Mouse (Mus musculus) hindbrain, embryonic 11.5 days (tissue): Measurements from ENCODE around the gene Hoxc4. TPM values are rescaled to one million over a fixed set of nuclear protein-coding genes. Genes with fewer than 3 reads are reported as not detected.

Experiments used
- ATAC-seq: fragments of 200-750 bp; cut with Nextera tagmentation; 2 replicates; pipeline ENCODE4 v1.8.0; 2017; ENCODE audit warnings: mild to moderate bottlenecking, moderate TSS enrichment, moderate library complexity; ENCODE audit not compliant: low FRiP score
- DNase-seq: peaks from one replicate; pipeline ENCODE4 v3.0.0-alpha.2; 2015; ENCODE audit warnings: low spot score
- H3K27ac ChIP-seq: fragments of 300-500 bp; sonication (generic); 2 replicates; pipeline ENCODE4 v1.5.1; 2014; ENCODE audit warnings: mild to moderate bottlenecking, low read depth, low read length
- H3K27me3 ChIP-seq: fragments of 300-500 bp; sonication (generic); 2 replicates; pipeline ENCODE4 v1.6.1; 2014; ENCODE audit warnings: mild to moderate bottlenecking, low read length, moderate library complexity, mixed read lengths; ENCODE audit not compliant: control insufficient read depth, insufficient read depth
- H3K36me3 ChIP-seq: fragments of 300-500 bp; sonication (generic); 2 replicates; pipeline ENCODE4 v1.6.1; 2014; ENCODE audit warnings: mild to moderate bottlenecking, low read length, moderate library complexity, mixed read lengths; ENCODE audit not compliant: control insufficient read depth, insufficient read depth
- H3K4me1 ChIP-seq: fragments of 300-500 bp; sonication (generic); replicated peaks from 2 replicates; pipeline ENCODE4 v1.6.1; 2014; ENCODE audit warnings: low read length, mixed read lengths; ENCODE audit not compliant: control insufficient read depth, insufficient read depth
- H3K4me2 ChIP-seq: fragments of 300-500 bp; sonication (generic); replicated peaks from 2 replicates; pipeline ENCODE4 v1.6.1; 2014; ENCODE audit warnings: mild to moderate bottlenecking, low read depth, low read length
- H3K4me3 ChIP-seq: fragments of 300-500 bp; sonication (generic); 2 replicates; pipeline ENCODE4 v1.5.1; 2014; ENCODE audit warnings: low read depth, low read length
- H3K9ac ChIP-seq: fragments of 300-500 bp; sonication (generic); 2 replicates; pipeline ENCODE4 v1.6.1; 2014; ENCODE audit warnings: low read depth, low read length
- H3K9me3 ChIP-seq: fragments of 300-500 bp; sonication (generic); 2 replicates; pipeline ENCODE4 v1.6.1; 2016; ENCODE audit warnings: low read length; ENCODE audit not compliant: control insufficient read depth
- WGBS: fragments of 180-500 bp; shearing (Covaris S2); extraction: QIAGEN DNeasy Blood & Tissue Kit; methylation state at CpG from one replicate; pipeline ENCODE4 v1.1.7; 2014; 5-methylcytosine and 5-hydroxymethylcytosine counted together
- polyA plus RNA-seq: library from polyadenylated mRNA; unstranded; fragments of >200 nt; fragmentation: Nextera tagmentation; extraction: Ambion mirVana; gene quantifications from 2 replicates; pipeline ENCODE4 v1.2.1, GENCODE M21; 2014

The Hoxc4 gene
- polyA plus RNA-seq, 1 experiment from 2014 or later, result 37.8 TPM

- DNase-seq (no peak), ATAC-seq (no peak)
- H3K4me1 ChIP-seq, result no peaks in the 10 kb centered on the region
- no peak overlapping the region for H3K9ac ChIP-seq
- no peaks in the 10 kb centered on the region for H3K36me3 ChIP-seq
- no peak overlapping the region for H3K4me3 ChIP-seq
- H3K4me2 ChIP-seq, result no peak overlapping the region
- no peak overlapping the region for H3K27ac ChIP-seq
- 4% methylated on average over 3 of the region's 3 CpGs for WGBS
- peaks cover 96% of the 10 kb centered on the region for H3K27me3 ChIP-seq
- no peaks in the 10 kb centered on the region for H3K9me3 ChIP-seq
These were observed 33.8 kb upstream of the Hoxc4 start for GRCm38 (mm10) chr15:102984925-102985324.

GRCm38 (mm10) chr15:102987124-102987833, 31.5 kb upstream of the Hoxc4 start:
- H3K36me3 ChIP-seq, result no peaks in the 10 kb centered on the region
- H3K9me3 ChIP-seq, result no peaks in the 10 kb centered on the region
- H3K27ac ChIP-seq, result no peak overlapping the region
- 0 out of 2 replicates have a peak, but pooled peaks cover 5% of the 10 kb centered on the region for H3K4me1 ChIP-seq
- WGBS, result 3% methylated on average over 21 of the region's 21 CpGs
- DNase-seq (peak; percentile 98), ATAC-seq (peak; percentile 72; the same call in 1 of the 2 replicates)
- no peak overlapping the region for H3K4me3 ChIP-seq
- peaks cover 96% of the 10 kb centered on the region for H3K27me3 ChIP-seq
- no peak overlapping the region for H3K4me2 ChIP-seq
- no peak overlapping the region for H3K9ac ChIP-seq

GRCm38 (mm10) chr15:102988078-102988477, 30.7 kb upstream of the Hoxc4 start:
- H3K4me1 ChIP-seq, result 0 out of 2 replicates have a peak, but pooled peaks cover 5% of the 10 kb centered on the region
- no peak overlapping the region for H3K9ac ChIP-seq
- ATAC-seq, result no peak
- H3K4me3 ChIP-seq, result no peak overlapping the region
- H3K27ac ChIP-seq, result no peak overlapping the region
- WGBS, result 11% methylated on average over 5 of the region's 5 CpGs
- H3K4me2 ChIP-seq, result no peak overlapping the region
- H3K9me3 ChIP-seq, result no peaks in the 10 kb centered on the region
- DNase-seq, result no peak
- H3K36me3 ChIP-seq, result no peaks in the 10 kb centered on the region
- H3K27me3 ChIP-seq, result peaks cover 96% of the 10 kb centered on the region

- ATAC-seq (no peak), DNase-seq (no peak)
- Histone ChIP-seq H3K4me3 (no peak within 1 kb of the TSS), H3K27ac (no peak within 1 kb of the TSS), H3K9me3 (no peaks in the 10 kb centered on the region), H3K36me3 (no peaks in the 10 kb centered on the region), H3K4me1 (0 out of 2 replicates have a peak, but pooled peaks cover 5% of the 10 kb centered on the region), H3K9ac (no peak within 1 kb of the TSS), H3K4me2 (no peak within 1 kb of the TSS), H3K27me3 (peaks cover 99% of the 10 kb centered on the region)
- under 1% methylated on average over 67 of the region's 69 CpGs for WGBS
These were observed 28.0 kb upstream of the Hoxc4 start, which contains the start of gene Hoxc8 for GRCm38 (mm10) chr15:102990461-102991397. Gene Hoxc8, plus strand, starts transcription at chr15:102990607.

- ATAC-seq (no peak), DNase-seq (no peak)
- no peak overlapping the region for H3K9ac ChIP-seq
- no peaks in the 10 kb centered on the region for H3K9me3 ChIP-seq
- 0 out of 2 replicates have a peak, but pooled peaks cover 5% of the 10 kb centered on the region for H3K4me1 ChIP-seq
- H3K27ac ChIP-seq, result no peak overlapping the region
- no peak overlapping the region for H3K4me3 ChIP-seq
- WGBS, result 2% methylated on average over 7 of the region's 7 CpGs
- peaks cover 98% of the 10 kb centered on the region for H3K27me3 ChIP-seq
- no peaks in the 10 kb centered on the region for H3K36me3 ChIP-seq
- no peak overlapping the region for H3K4me2 ChIP-seq
These were observed 27.0 kb upstream of the Hoxc4 start for GRCm38 (mm10) chr15:102991782-102992181.

GRCm38 (mm10) chr15:102992206-102992605, 26.5 kb upstream of the Hoxc4 start:
- Histone ChIP-seq H3K27ac (no peak overlapping the region), H3K9ac (no peak overlapping the region), H3K4me1 (0 out of 2 replicates have a peak, but pooled peaks cover 5% of the 10 kb centered on the region), H3K4me3 (no peak overlapping the region), H3K27me3 (peaks cover 98% of the 10 kb centered on the region), H3K9me3 (no peaks in the 10 kb centered on the region), H3K36me3 (no peaks in the 10 kb centered on the region), H3K4me2 (no peak overlapping the region)
- WGBS, result under 1% methylated on average over 11 of the region's 11 CpGs
- no peak for ATAC-seq
- no peak for DNase-seq

GRCm38 (mm10) chr15:102992863-102993262, 25.9 kb upstream of the Hoxc4 start:
- H3K4me3 ChIP-seq, result no peak overlapping the region
- peaks cover 98% of the 10 kb centered on the region for H3K27me3 ChIP-seq
- no peak overlapping the region for H3K27ac ChIP-seq
- no peaks in the 10 kb centered on the region for H3K9me3 ChIP-seq
- no peak overlapping the region for H3K9ac ChIP-seq
- 0 out of 2 replicates have a peak, but pooled peaks cover 5% of the 10 kb centered on the region for H3K4me1 ChIP-seq
- no peak overlapping the region for H3K4me2 ChIP-seq
- ATAC-seq (no peak), DNase-seq (no peak)
- H3K36me3 ChIP-seq, result no peaks in the 10 kb centered on the region
- WGBS, result 0% methylated on average over 3 of the region's 3 CpGs

- no peaks in the 10 kb centered on the region for H3K36me3 ChIP-seq
- H3K9ac ChIP-seq, result no peak overlapping the region
- H3K4me1 ChIP-seq, result 0 out of 2 replicates have a peak, but pooled peaks cover 3% of the 10 kb centered on the region
- WGBS, result under 1% methylated on average over 9 of the region's 9 CpGs
- peaks cover 98% of the 10 kb centered on the region for H3K27me3 ChIP-seq
- ATAC-seq, result no peak
- no peak overlapping the region for H3K27ac ChIP-seq
- H3K4me2 ChIP-seq, result no peak overlapping the region
- DNase-seq, result no peak
- H3K4me3 ChIP-seq, result no peak overlapping the region
- H3K9me3 ChIP-seq, result no peaks in the 10 kb centered on the region
These were observed 22.2 kb upstream of the Hoxc4 start for GRCm38 (mm10) chr15:102996548-102996947.
